In genomic region chr2:152729636-152730020, GRCm38 (mm10) we compare ENCODE assay signal across 8 mouse cellular contexts. TPM values are rescaled to one million over a fixed set of nuclear protein-coding genes. Genes with fewer than 3 reads are reported as not detected.
DNase-seq lines count a peak whose midpoint lies in the region; ATAC-seq and TF ChIP-seq lines count a peak whose summit lies in the region.

No protein-coding gene starts in this region.

- H3K4me1 ChIP-seq in forebrain, embryonic 11.5 days (replicated peaks; ENCODE audit: control insufficient read depth, insufficient read depth, low read length): peaks cover under 1% of the 10 kb centered on the region; the same call in 1 of the 2 replicates
- peaks cover 3% of the 10 kb centered on the region; the same call in 1 of the 2 replicates for H3K4me1 ChIP-seq in forebrain, embryonic 14.5 days (ENCODE audit: control insufficient read depth, insufficient read depth, low read length)
- H3K4me1 ChIP-seq in intestine, embryonic 14.5 days (replicated peaks; ENCODE audit: control insufficient read depth, insufficient read depth, low read length): peaks cover 41% of the 10 kb centered on the region
- peaks cover 32% of the 10 kb centered on the region for H3K4me1 ChIP-seq in liver, embryonic 16.5 days (ENCODE audit: control insufficient read depth, low read depth, low read length)

- DNase-seq in forebrain, embryonic 11.5 days (ENCODE audit: low spot score): no peak
- DNase-seq in forebrain, embryonic 14.5 days (ENCODE audit: low spot score): no peak
- DNase-seq in gastrocnemius, adult 2 months: peak; percentile 81
- DNase-seq in intestine, embryonic 14.5 days (ENCODE audit: low spot score): peak; percentile 82
- DNase-seq in retina, postnatal 1 day: peak; percentile 59
- no peak for DNase-seq in thymus, postnatal 4 days

- H3K27ac ChIP-seq in forebrain, embryonic 11.5 days (ENCODE audit: low read depth, low read length): peak overlapping the region; percentile 31
- no peak overlapping the region; the same call in 1 of the 2 replicates for H3K27ac ChIP-seq in forebrain, embryonic 14.5 days (ENCODE audit: low read depth, low read length)
- H3K27ac ChIP-seq in gastrocnemius, adult 2 months: peak overlapping the region; percentile 85
- H3K27ac ChIP-seq in intestine, embryonic 14.5 days (ENCODE audit: low read depth): peak overlapping the region; percentile 88
- peak overlapping the region; percentile 21; the same call in 1 of the 2 replicates for H3K27ac ChIP-seq in liver, embryonic 16.5 days (ENCODE audit: low read length)

- no peaks in the 10 kb centered on the region for H3K27me3 ChIP-seq in forebrain, embryonic 11.5 days (ENCODE audit: control insufficient read depth, insufficient read depth, low read length)
- no peaks in the 10 kb centered on the region for H3K27me3 ChIP-seq in forebrain, embryonic 14.5 days (replicated peaks; ENCODE audit: control insufficient read depth, insufficient read depth, low read length)
- H3K27me3 ChIP-seq in intestine, embryonic 14.5 days (replicated peaks; ENCODE audit: control insufficient read depth, insufficient read depth, low read length): no peaks in the 10 kb centered on the region
- peaks cover 12% of the 10 kb centered on the region for H3K27me3 ChIP-seq in liver, embryonic 16.5 days (ENCODE audit: control insufficient read depth, insufficient read depth, low read depth, low read length)

- H3K4me3 ChIP-seq in forebrain, embryonic 11.5 days (ENCODE audit: low read depth, low read length): no peak overlapping the region
- no peak overlapping the region for H3K4me3 ChIP-seq in forebrain, embryonic 14.5 days (ENCODE audit: low read depth, low read length)
- peak overlapping the region; percentile 11; the same call in 1 of the 2 replicates for H3K4me3 ChIP-seq in gastrocnemius, adult 2 months
- no peak overlapping the region for H3K4me3 ChIP-seq in intestine, embryonic 14.5 days (ENCODE audit: low read depth, low read length)
- no peak overlapping the region for H3K4me3 ChIP-seq in liver, embryonic 16.5 days (ENCODE audit: low read depth, low read length)

- H3K36me3 ChIP-seq in forebrain, embryonic 11.5 days (ENCODE audit: control insufficient read depth, insufficient read depth, low read length): no peaks in the 10 kb centered on the region
- H3K36me3 ChIP-seq in forebrain, embryonic 14.5 days (ENCODE audit: control insufficient read depth, insufficient read depth, low read length): no peaks in the 10 kb centered on the region
- no peaks in the 10 kb centered on the region for H3K36me3 ChIP-seq in intestine, embryonic 14.5 days (ENCODE audit: control insufficient read depth, insufficient read depth, low read length)
- no peaks in the 10 kb centered on the region for H3K36me3 ChIP-seq in liver, embryonic 16.5 days (ENCODE audit: control insufficient read depth, insufficient read depth)

- WGBS in forebrain, embryonic 11.5 days: 62% methylated on average over 7 of the region's 7 CpGs
- WGBS in forebrain, embryonic 14.5 days: 70% methylated on average over 7 of the region's 7 CpGs
- 10% methylated on average over 7 of the region's 7 CpGs for WGBS in intestine, embryonic 14.5 days
- 14% methylated on average over 7 of the region's 7 CpGs for WGBS in liver, embryonic 16.5 days (ENCODE audit: insufficient replicate concordance)

- intact Hi-C loops in gastrocnemius, adult 2 months (cut with DNase I): no loop called here

- H3K4me2 ChIP-seq in forebrain, embryonic 11.5 days (ENCODE audit: low read depth, low read length, severe bottlenecking): no peak overlapping the region
- H3K4me2 ChIP-seq in forebrain, embryonic 14.5 days (ENCODE audit: low read length): no peak overlapping the region
- 0 out of 2 replicates have a peak overlapping the region, but pooled peaks have one; percentile 3 for H3K4me2 ChIP-seq in intestine, embryonic 14.5 days (ENCODE audit: low read length)
- no peak overlapping the region for H3K4me2 ChIP-seq in liver, embryonic 16.5 days (ENCODE audit: low read depth, low read length)

- no peak; the same call in 1 of the 2 replicates for ATAC-seq in forebrain, embryonic 11.5 days (replicated peaks; ENCODE audit: low FRiP score)
- ATAC-seq in forebrain, embryonic 14.5 days: no peak
- ATAC-seq in intestine, embryonic 14.5 days (replicated peaks; ENCODE audit: low FRiP score, low TSS enrichment, low read depth): peak; percentile 74
- peak; percentile 57 for ATAC-seq in liver, embryonic 16.5 days (ENCODE audit: low read depth)
- ATAC-seq in megakaryocyte, adult 5-6 weeks (ENCODE audit: poor library complexity, severe bottlenecking): no peak

- no peak overlapping the region for H3K9ac ChIP-seq in forebrain, embryonic 11.5 days (ENCODE audit: low read length)
- H3K9ac ChIP-seq in forebrain, embryonic 14.5 days (ENCODE audit: low read length): no peak overlapping the region
- no peak overlapping the region for H3K9ac ChIP-seq in intestine, embryonic 14.5 days (ENCODE audit: low read length)
- H3K9ac ChIP-seq in liver, embryonic 16.5 days (ENCODE audit: low read depth, low read length): no peak overlapping the region

- TF ChIP-seq CTCF in gastrocnemius, adult 2 months (IDR thresholded peaks at IDR 0.05): no peak

- H3K9me3 ChIP-seq in forebrain, embryonic 11.5 days (ENCODE audit: control insufficient read depth, low read length): no peaks in the 10 kb centered on the region
- no peaks in the 10 kb centered on the region for H3K9me3 ChIP-seq in forebrain, embryonic 14.5 days (replicated peaks; ENCODE audit: control insufficient read depth, low read length)
- H3K9me3 ChIP-seq in intestine, embryonic 14.5 days (ENCODE audit: control insufficient read depth, low read length): no peaks in the 10 kb centered on the region
- H3K9me3 ChIP-seq in liver, embryonic 16.5 days (replicated peaks; ENCODE audit: control insufficient read depth, low read length): no peaks in the 10 kb centered on the region

RNA-seq across cellular contexts. Expression of gene Id1, which starts 6.4 kb away (rescaled TPM):
- polyA plus RNA-seq in forebrain, embryonic 11.5 days (2014; fragmentation: Nextera tagmentation; extraction: Ambion mirVana): 51.1 and 53.1 TPM in 2 replicates
- polyA plus RNA-seq in forebrain, embryonic 14.5 days (2014; fragmentation: Nextera tagmentation; extraction: Ambion mirVana): 29.2 and 32.8 TPM in 2 replicates
- 10 to 100 TPM in 1 of 2 experiments, 1 to 10 TPM in 1; 6.7 to 26.8 TPM for total RNA-seq in gastrocnemius, adult 2 months (2021)
- 101 and 109 TPM in 2 replicates for polyA plus RNA-seq in intestine, embryonic 14.5 days (2014; fragmentation: Nextera tagmentation; extraction: Ambion mirVana)
- polyA plus RNA-seq in liver, embryonic 16.5 days (2015; fragmentation: Nextera tagmentation; extraction: Ambion mirVana): 18.1 and 18.8 TPM in 2 replicates
- total RNA-seq in megakaryocyte, adult 5-6 weeks (2015): 28.4 and 48.3 TPM in 2 replicates
- 35.0 and 40.1 TPM in 2 replicates for total RNA-seq in megakaryocyte, adult 5-6 weeks (2017)

RNA-seq across cellular contexts. Expression of gene Cox4i2, which starts 24.3 kb away (rescaled TPM):
- polyA plus RNA-seq in forebrain, embryonic 11.5 days (2014; fragmentation: Nextera tagmentation; extraction: Ambion mirVana): 4.6 and 5.5 TPM in 2 replicates
- 4.5 and 5.9 TPM in 2 replicates for polyA plus RNA-seq in forebrain, embryonic 14.5 days (2014; fragmentation: Nextera tagmentation; extraction: Ambion mirVana)
- 1 to 10 TPM; 2.0 to 4.2 TPM for total RNA-seq in gastrocnemius, adult 2 months (2021)
- 11.0 and 13.1 TPM in 2 replicates for polyA plus RNA-seq in intestine, embryonic 14.5 days (2014; fragmentation: Nextera tagmentation; extraction: Ambion mirVana)
- 0.95 and 1.4 TPM in 2 replicates for polyA plus RNA-seq in liver, embryonic 16.5 days (2015; fragmentation: Nextera tagmentation; extraction: Ambion mirVana)
- 0.20 and 0.55 TPM in 2 replicates for total RNA-seq in megakaryocyte, adult 5-6 weeks (2015)
- 0.41 TPM in 1 of 2 replicates, not detected in the other for total RNA-seq in megakaryocyte, adult 5-6 weeks (2017)

RNA-seq across cellular contexts. Expression of gene Mcts2, which starts 42.8 kb away (rescaled TPM):
- polyA plus RNA-seq in forebrain, embryonic 11.5 days (2014; fragmentation: Nextera tagmentation; extraction: Ambion mirVana): 37.9 and 39.5 TPM in 2 replicates
- polyA plus RNA-seq in forebrain, embryonic 14.5 days (2014; fragmentation: Nextera tagmentation; extraction: Ambion mirVana): 35.8 and 42.6 TPM in 2 replicates
- total RNA-seq in gastrocnemius, adult 2 months (2021): 10 to 100 TPM; 11.1 to 12.8 TPM
- polyA plus RNA-seq in intestine, embryonic 14.5 days (2014; fragmentation: Nextera tagmentation; extraction: Ambion mirVana): 32.8 and 34.0 TPM in 2 replicates
- polyA plus RNA-seq in liver, embryonic 16.5 days (2015; fragmentation: Nextera tagmentation; extraction: Ambion mirVana): 10.2 and 11.1 TPM in 2 replicates
- 8.4 and 9.3 TPM in 2 replicates for total RNA-seq in megakaryocyte, adult 5-6 weeks (2015)
- total RNA-seq in megakaryocyte, adult 5-6 weeks (2017): 7.1 and 8.3 TPM in 2 replicates

Comparison
In these comparisons a context has a peak if more than half of its experiments do, and no peak if none do; other contexts are left out.
1. ATAC-seq: peak in intestine, embryonic 14.5 days (single experiment) and liver, embryonic 16.5 days (single experiment); none in forebrain, embryonic 11.5 days (single experiment), forebrain, embryonic 14.5 days (single experiment) and megakaryocyte, adult 5-6 weeks (single experiment).
2. DNase-seq: peak in gastrocnemius, adult 2 months (single experiment), intestine, embryonic 14.5 days (single experiment) and retina, postnatal 1 day (single experiment); none in forebrain, embryonic 11.5 days (single experiment), forebrain, embryonic 14.5 days (single experiment) and thymus, postnatal 4 days (single experiment).